Mouse (Mus musculus): ENCODE data around the gene Gnai2. TPM values are rescaled to one million over a fixed set of nuclear protein-coding genes. Genes with fewer than 3 reads are reported as not detected.

Gene Gnai2
- polyA plus RNA-seq, 1 experiment from 2014 or later, result 144 TPM

DNA sequence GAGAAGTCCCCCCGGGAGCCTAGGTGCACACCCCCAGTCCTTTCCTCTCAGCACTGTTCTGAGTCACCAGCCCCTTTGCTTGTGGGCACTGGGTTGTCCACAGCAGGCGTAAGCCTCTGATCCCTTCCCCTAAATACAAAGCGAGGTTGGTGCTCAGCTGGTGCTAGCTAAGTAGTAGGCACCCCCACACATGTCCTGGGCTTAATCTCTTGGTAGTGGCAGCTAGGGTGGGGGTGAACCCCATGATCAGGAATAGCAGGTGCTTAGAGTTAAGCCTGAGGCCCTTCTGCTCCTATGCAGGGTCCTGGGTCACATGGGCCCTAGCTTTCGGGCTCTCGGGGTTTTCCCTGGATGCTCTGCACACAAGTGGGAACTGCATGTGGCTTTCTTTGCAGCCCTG lies 22.0 kb upstream of the Gnai2 start:
- H3K4me1 ChIP-seq (replicated peaks), result no peaks in the 10 kb centered on the region; the same call in 1 of the 2 replicates
- H3K4me3 ChIP-seq (replicated peaks), result no peak overlapping the region
- ATAC-seq (ENCODE audit: low read depth) (no peak), DNase-seq (no peak)
- no peaks in the 10 kb centered on the region for H3K36me3 ChIP-seq
- H3K4me2 ChIP-seq, result no peak overlapping the region
- no peaks in the 10 kb centered on the region for H3K9me3 ChIP-seq (replicated peaks)
- WGBS (ENCODE audit: insufficient replicate concordance), result 69% methylated on average over 5 of the region's 5 CpGs
- H3K27ac ChIP-seq, result no peak overlapping the region
- no peak overlapping the region for H3K9ac ChIP-seq
- H3K27me3 ChIP-seq, result no peaks in the 10 kb centered on the region; the same call in 1 of the 2 replicates

DNA sequence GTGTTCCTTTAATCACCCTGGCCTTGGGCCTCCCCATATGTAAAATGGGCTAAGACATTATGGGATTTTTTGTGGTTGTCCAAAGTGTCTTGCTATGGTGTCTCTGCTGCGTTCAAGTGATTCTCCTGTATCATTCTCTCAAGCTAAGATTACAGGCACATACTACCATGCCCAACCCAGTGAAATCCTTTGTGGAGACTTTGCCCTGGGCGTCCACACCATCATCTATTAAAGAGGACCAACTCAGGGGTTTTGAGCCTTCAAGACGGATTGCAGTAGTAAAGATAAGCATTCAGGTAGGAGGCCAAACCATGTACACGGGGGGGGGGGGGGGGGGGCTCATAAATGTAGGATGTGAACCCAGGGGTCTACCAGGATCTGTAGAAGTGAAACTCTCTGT lies 19.4 kb upstream of the Gnai2 start:
- no peaks in the 10 kb centered on the region; the same call in 1 of the 2 replicates for H3K4me1 ChIP-seq (replicated peaks)
- no peak overlapping the region for H3K4me3 ChIP-seq (replicated peaks)
- WGBS (ENCODE audit: insufficient replicate concordance), result 58% methylated on average over 4 of the region's 4 CpGs
- DNase-seq, result no peak
- no peaks in the 10 kb centered on the region; the same call in 1 of the 2 replicates for H3K27me3 ChIP-seq
- H3K36me3 ChIP-seq, result no peaks in the 10 kb centered on the region
- ATAC-seq (ENCODE audit: low read depth), result no peak
- H3K27ac ChIP-seq, result no peak overlapping the region
- no peak overlapping the region for H3K9ac ChIP-seq
- no peak overlapping the region for H3K4me2 ChIP-seq
- H3K9me3 ChIP-seq (replicated peaks), result no peaks in the 10 kb centered on the region

DNA sequence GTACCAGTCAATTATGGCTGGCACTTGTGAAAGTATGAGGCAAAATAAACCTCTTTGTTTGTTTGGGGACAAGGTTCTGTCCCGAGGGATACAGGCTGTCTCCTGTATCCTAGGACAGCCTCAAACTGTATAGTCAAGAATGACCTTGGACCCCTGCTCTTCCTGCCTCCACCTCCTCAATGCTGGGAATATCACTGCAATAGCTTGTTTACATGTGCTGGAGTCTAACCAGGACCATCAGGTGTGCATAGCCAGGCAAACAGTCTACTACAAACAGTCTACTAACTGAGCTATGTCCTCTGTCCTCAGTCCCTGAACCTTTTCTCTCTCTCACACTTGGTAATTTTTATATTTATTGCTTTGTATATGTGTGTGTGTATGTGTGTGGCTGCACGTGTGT lies 18.3 kb upstream of the Gnai2 start:
- Histone ChIP-seq H3K27ac (no peak overlapping the region), H3K9me3 (replicated peaks) (no peaks in the 10 kb centered on the region), H3K4me2 (no peak overlapping the region), H3K36me3 (no peaks in the 10 kb centered on the region), H3K9ac (no peak overlapping the region), H3K4me1 (replicated peaks) (no peaks in the 10 kb centered on the region; the same call in 1 of the 2 replicates), H3K4me3 (replicated peaks) (no peak overlapping the region), H3K27me3 (no peaks in the 10 kb centered on the region; the same call in 1 of the 2 replicates)
- 56% methylated on average over 2 of the region's 2 CpGs for WGBS (ENCODE audit: insufficient replicate concordance)
- ATAC-seq (ENCODE audit: low read depth), result peak; percentile 41; the same call in 1 of the 2 replicates
- no peak for DNase-seq

DNA sequence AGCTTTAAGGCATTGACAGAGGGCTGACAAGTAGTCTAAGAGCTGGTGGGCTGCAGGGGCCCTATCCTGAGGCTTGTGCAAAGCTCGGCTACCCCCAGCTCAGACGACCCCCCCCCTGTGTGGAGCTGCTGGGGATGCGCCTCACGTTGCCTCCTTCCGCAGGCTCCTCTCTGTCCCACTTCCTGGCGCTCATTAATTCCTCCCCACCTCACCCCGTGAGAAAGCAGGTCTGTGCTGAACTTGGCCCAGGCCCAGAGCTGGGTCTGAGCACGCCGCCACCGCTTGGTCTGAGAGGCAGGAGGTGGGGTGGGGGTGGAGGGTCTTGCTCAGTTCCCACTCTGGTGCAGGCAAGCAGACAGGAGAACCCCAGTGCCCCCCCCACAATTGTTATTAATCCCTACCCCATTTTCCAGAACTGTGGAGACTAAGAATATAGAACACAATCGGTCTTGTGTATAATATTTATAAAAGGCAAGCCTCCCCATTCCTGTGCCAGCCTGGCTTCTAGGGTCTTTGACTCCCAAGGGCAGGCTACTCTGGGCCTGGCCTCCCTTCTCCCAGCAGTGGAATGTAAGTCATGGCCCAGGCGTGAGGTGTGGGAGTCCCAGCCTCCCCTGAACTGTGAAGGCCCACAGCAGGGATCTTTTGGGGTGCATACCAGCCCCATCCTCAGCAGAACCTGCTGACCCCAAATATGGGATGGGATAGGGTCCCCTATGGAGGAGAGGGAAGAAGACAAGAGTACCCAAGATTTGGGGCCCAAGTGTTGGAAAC lies 15.7 kb upstream of the Gnai2 start:
- H3K9ac ChIP-seq, result no peak overlapping the region
- no peak overlapping the region for H3K4me3 ChIP-seq (replicated peaks)

DNA sequence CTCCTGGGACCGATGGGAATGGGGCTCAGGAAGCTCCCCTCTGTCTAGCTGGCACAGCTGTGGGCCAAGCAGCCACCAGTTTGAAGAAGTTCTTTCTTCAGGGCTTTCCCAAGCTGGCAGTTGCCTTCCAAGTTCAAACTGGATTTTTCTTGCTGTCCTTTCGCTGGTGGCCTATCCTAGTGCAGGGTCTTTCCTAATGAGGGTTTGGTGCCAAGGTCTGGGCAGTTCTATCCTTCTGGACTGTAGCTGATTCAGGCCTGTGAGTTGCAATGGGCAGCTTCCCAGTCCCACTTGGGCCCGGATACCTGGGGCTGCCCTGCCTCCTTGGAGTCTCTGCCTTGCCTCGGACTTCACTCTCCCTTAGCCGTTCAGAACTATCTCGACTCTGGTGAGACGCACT lies 15.1 kb upstream of the Gnai2 start:
- Histone ChIP-seq H3K9me3 (replicated peaks) (no peaks in the 10 kb centered on the region), H3K4me3 (replicated peaks) (no peak overlapping the region), H3K4me2 (no peak overlapping the region), H3K27me3 (no peaks in the 10 kb centered on the region; the same call in 1 of the 2 replicates), H3K36me3 (no peaks in the 10 kb centered on the region), H3K27ac (no peak overlapping the region), H3K4me1 (replicated peaks) (peaks cover 6% of the 10 kb centered on the region), H3K9ac (no peak overlapping the region)
- WGBS (ENCODE audit: insufficient replicate concordance), result 63% methylated on average over 7 of the region's 7 CpGs
- ATAC-seq (ENCODE audit: low read depth) (no peak), DNase-seq (no peak)

More for the DNA sequence above, 15.7 kb upstream of the Gnai2 start:
- Histone ChIP-seq H3K27ac (no peak overlapping the region), H3K4me2 (no peak overlapping the region), H3K4me1 (replicated peaks) (no peaks in the 10 kb centered on the region; the same call in 1 of the 2 replicates), H3K27me3 (no peaks in the 10 kb centered on the region; the same call in 1 of the 2 replicates), H3K36me3 (no peaks in the 10 kb centered on the region), H3K9me3 (replicated peaks) (no peaks in the 10 kb centered on the region)
- ATAC-seq (ENCODE audit: low read depth) (no peak), DNase-seq (no peak)
- WGBS (ENCODE audit: insufficient replicate concordance), result 56% methylated on average over 12 of the region's 12 CpGs

DNA sequence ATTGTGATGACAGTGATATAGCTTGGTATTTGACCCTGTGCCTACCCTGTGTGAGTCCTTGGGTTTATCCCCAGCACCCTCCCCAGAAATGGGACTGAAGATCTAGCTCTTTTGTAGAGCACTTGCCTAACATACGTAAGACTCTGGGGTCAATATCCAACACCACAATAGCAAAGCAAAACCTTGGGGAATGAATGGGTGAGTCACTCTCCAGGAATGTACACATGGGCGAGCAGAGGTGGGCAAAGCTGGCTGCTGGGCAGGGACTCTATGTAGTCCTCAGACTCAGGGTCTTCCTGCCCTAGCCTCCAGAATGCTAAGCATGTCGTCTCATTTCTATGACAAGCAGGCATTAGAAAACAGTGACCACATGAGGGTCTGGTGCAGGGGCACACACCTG lies 13.6 kb upstream of the Gnai2 start:
- Histone ChIP-seq H3K9me3 (replicated peaks) (no peaks in the 10 kb centered on the region), H3K27me3 (no peaks in the 10 kb centered on the region), H3K4me1 (replicated peaks) (peaks cover 18% of the 10 kb centered on the region), H3K4me3 (replicated peaks) (no peak overlapping the region), H3K27ac (no peak overlapping the region), H3K9ac (no peak overlapping the region), H3K4me2 (no peak overlapping the region), H3K36me3 (no peaks in the 10 kb centered on the region)
- WGBS (ENCODE audit: insufficient replicate concordance), result 53% methylated on average over 3 of the region's 3 CpGs
- ATAC-seq (ENCODE audit: low read depth) (no peak), DNase-seq (no peak)

DNA sequence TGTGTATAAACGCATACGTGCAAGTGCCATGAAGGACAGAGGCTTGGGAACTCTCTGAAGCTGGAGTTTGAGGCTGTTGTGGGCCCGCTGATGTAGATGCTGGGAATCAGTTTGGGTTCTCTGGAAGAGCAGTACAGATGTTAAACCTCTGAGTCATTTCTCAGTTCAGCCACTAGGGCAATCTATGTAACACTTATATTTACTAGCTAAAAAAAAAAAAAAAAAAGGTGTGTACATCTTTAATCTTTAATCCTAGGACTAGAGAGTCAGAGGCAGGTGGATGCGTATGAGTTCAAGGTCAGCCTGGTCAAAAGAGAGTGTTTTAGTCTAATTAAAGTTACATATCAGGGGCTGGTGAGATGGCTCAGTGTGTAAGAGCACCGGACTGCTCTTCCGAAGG lies 11.8 kb upstream of the Gnai2 start:
- no peak overlapping the region for H3K4me3 ChIP-seq (replicated peaks)
- H3K9ac ChIP-seq, result no peak overlapping the region
- no peak overlapping the region for H3K27ac ChIP-seq
- ATAC-seq (ENCODE audit: low read depth) (no peak), DNase-seq (no peak)
- no peak overlapping the region for H3K4me2 ChIP-seq
- 74% methylated on average over 6 of the region's 6 CpGs for WGBS (ENCODE audit: insufficient replicate concordance)
- no peaks in the 10 kb centered on the region for H3K9me3 ChIP-seq (replicated peaks)
- H3K36me3 ChIP-seq, result no peaks in the 10 kb centered on the region
- H3K27me3 ChIP-seq, result no peaks in the 10 kb centered on the region
- H3K4me1 ChIP-seq (replicated peaks), result peaks cover 26% of the 10 kb centered on the region

DNA sequence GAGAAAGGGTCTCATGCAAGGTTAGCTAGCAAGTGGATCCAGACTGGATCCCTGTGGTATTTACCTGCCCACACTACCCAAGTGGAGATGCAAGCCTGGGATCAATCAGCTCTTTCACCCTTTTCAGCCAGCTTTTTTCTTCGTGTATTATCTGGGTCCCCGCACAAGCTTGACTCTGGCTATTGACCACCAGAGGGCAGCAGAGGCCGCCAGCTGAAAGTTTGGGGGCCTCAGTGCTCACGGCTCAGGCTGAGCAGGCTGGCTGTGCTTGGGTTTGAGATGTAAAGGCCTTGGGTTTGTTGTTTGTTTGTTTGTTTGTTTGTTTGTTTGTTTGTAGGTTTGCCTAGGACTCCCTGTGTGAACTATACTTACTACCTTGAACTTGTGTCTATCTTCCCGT lies 10.4 kb upstream of the Gnai2 start:
- Histone ChIP-seq H3K9ac (no peak overlapping the region), H3K36me3 (no peaks in the 10 kb centered on the region), H3K4me2 (0 out of 2 replicates have a peak overlapping the region, but pooled peaks have one; percentile 82), H3K9me3 (replicated peaks) (no peaks in the 10 kb centered on the region), H3K4me1 (replicated peaks) (peaks cover 29% of the 10 kb centered on the region), H3K27me3 (no peaks in the 10 kb centered on the region), H3K4me3 (replicated peaks) (no peak overlapping the region), H3K27ac (no peak overlapping the region)
- 15% methylated on average over 5 of the region's 5 CpGs for WGBS (ENCODE audit: insufficient replicate concordance)
- ATAC-seq (ENCODE audit: low read depth) (peak; percentile 52), DNase-seq (peak; percentile 66)

DNA sequence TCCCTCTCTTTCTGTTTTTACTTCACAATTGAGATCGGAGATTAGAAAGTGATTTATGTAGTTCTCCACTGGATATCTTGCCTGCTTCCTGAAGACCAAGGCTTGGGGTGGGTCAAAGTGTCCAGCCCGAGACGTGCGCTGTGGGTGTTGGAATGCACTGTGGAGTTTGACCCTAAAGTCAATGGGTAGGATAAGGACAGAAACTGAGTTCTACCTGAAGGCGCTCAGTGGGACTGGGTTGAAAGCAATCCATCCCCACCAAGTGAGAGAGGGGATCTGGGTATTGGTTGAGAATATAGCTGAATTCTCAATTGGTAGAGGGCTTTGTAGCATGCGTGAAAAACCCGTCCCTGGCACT lies 10.0 kb upstream of the Gnai2 start:
- peak overlapping the region; percentile 67 for H3K4me3 ChIP-seq (replicated peaks)
- H3K27ac ChIP-seq, result no peak overlapping the region
- DNase-seq (no peak), ATAC-seq (ENCODE audit: low read depth) (0 out of 2 replicates have a peak, but pooled peaks have one; percentile 9)
- peaks cover 31% of the 10 kb centered on the region for H3K4me1 ChIP-seq (replicated peaks)
- H3K36me3 ChIP-seq, result no peaks in the 10 kb centered on the region
- 38% methylated on average over 7 of the region's 7 CpGs for WGBS (ENCODE audit: insufficient replicate concordance)
- no peaks in the 10 kb centered on the region for H3K27me3 ChIP-seq
- H3K9ac ChIP-seq, result peak overlapping the region; percentile 63
- peak overlapping the region; percentile 82 for H3K4me2 ChIP-seq
- H3K9me3 ChIP-seq (replicated peaks), result no peaks in the 10 kb centered on the region

DNA sequence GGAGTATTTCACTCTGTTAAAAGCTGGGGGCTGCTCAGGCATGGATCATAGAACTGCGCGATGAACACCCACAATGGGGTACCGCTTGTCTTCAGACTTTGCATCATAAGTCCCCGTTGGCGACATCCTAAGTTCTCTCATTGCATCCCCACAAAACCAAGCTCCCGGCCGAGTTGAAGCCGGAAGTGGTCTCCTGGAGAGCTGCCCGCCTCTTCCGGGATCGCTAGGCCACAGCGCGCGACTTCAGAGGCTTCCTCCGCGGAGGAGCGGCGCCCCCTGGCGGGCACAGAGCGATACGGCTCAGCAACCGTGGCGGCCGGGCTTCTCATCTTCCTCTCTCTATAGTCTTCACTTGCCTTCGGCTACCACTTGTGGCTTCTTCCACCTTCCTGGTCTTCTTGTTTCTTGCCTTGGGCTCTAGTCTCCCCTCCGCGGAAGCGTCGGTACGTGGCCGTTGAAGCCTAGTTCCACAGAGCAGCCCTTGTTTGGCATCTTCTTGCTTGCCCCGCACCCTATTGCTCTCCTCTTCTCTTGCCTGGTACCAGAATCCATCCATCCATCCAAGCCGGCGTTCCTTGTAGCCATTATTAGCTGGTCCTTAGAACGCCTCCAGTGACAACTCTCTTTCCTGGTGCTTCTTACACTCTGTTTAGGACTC lies 9.5 kb upstream of the Gnai2 start:
- H3K36me3 ChIP-seq, result no peaks in the 10 kb centered on the region
- peak; percentile 81 for DNase-seq
- peak overlapping the region; percentile 82 for H3K4me2 ChIP-seq
- ATAC-seq (ENCODE audit: low read depth), result peak; percentile 82
- 4% methylated on average over 35 of the region's 35 CpGs for WGBS (ENCODE audit: insufficient replicate concordance)
- peak overlapping the region; percentile 62 for H3K27ac ChIP-seq
- H3K9ac ChIP-seq, result peak overlapping the region; percentile 77
- H3K4me1 ChIP-seq (replicated peaks), result peaks cover 32% of the 10 kb centered on the region
- no peaks in the 10 kb centered on the region for H3K27me3 ChIP-seq
- peak overlapping the region; percentile 67 for H3K4me3 ChIP-seq (replicated peaks)
- no peaks in the 10 kb centered on the region for H3K9me3 ChIP-seq (replicated peaks)

DNA sequence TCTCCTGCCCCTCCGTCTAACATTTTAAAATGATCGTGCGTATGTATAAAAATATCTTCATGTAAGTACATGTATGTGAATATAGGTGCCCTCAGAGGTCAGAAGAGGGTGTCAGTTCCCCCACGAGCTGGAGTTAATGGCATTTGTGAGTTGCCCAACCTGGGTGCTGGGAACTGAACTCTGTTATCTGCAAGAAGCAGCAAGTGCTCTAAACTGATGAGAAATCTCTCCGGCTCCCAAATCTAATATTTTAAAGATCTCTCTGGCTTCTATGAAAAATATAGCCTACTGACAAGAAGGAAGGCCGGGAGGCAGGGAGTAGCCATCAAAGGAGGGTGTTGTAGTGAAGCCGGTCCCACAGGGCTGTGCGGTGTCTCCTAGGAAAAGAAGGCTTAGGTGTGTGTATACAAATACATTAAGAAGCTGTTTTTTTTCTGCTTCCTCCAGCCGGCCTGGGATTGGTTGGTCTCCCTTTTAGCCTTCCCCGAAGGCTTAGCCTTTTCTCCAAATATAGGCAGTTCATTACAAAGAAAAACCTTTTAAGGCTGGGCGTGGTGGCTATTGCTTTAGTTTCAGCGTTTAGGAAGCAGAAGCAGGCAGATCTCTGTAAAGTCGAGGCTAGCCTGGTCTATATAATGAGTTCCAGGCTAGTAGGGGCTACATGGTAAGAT lies 8.5 kb upstream of the Gnai2 start:
- WGBS (ENCODE audit: insufficient replicate concordance), result 65% methylated on average over 13 of the region's 13 CpGs
- Histone ChIP-seq H3K4me2 (peak overlapping the region; percentile 82), H3K36me3 (no peaks in the 10 kb centered on the region), H3K9ac (peak overlapping the region; percentile 77), H3K27me3 (no peaks in the 10 kb centered on the region), H3K4me1 (replicated peaks) (peaks cover 32% of the 10 kb centered on the region), H3K27ac (peak overlapping the region; percentile 62), H3K9me3 (replicated peaks) (no peaks in the 10 kb centered on the region), H3K4me3 (replicated peaks) (peak overlapping the region; percentile 67)
- ATAC-seq (ENCODE audit: low read depth) (no peak), DNase-seq (no peak)
